Mouse (Mus musculus): ENCODE measurements around the gene Gata3. TPM values are rescaled to one million over a fixed set of nuclear protein-coding genes. Genes with fewer than 3 reads are reported as not detected.

The Gata3 gene
- polyA plus RNA-seq (2014; fragmentation: Illumina TruSeq; extraction: RNeasy Lipid Tissue Mini Kit (QIAGEN cat#74804); ENCODE audit: low read depth, low replicate concordance), result 12.1 TPM

GRCm38 (mm10) chr2:9889651-9890183, at the start of gene Gata3:
Gene Gata3, minus strand, starts transcription at chr2:9890034.

DNA sequence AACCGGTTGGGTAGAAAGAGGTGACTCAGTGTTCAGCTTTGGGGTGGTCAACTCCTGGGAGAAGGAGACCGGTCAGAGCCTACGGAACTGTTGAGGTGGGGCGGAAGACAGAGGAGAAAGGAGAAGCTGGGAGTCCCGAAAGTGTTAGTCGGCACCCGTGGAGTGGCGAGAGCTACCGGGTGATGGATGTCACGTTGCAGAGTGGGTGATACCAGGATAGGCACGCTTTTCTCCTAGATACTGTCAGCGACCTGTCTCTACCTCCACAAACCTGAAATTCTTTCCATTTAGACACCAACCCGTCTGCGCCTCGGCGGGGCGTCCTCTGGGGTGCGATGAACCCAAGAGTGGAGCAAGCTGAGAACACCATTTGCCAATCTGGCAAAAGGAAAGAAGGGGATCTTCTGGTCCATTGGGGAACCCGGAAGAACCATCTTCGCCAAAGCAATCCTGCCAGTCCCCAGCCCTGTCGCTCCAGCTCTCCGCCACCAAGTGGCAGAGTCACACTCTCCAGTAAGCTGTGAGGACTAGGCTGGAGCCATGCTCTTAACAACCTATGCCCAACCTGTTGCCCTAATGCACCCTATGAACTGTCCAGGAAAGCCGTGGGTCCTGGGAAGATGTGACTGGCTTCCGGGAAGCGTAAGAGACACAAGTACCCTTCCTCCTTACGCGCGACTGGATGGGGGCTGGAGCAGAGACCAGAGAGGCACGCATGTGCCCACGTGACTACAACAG, 752 bp downstream of the Gata3 start, which contains the start of gene 9230102O04Rik:
TSS of gene 9230102O04Rik (minus strand) at position 628 of the 738 bp plus-strand sequence.

DNA sequence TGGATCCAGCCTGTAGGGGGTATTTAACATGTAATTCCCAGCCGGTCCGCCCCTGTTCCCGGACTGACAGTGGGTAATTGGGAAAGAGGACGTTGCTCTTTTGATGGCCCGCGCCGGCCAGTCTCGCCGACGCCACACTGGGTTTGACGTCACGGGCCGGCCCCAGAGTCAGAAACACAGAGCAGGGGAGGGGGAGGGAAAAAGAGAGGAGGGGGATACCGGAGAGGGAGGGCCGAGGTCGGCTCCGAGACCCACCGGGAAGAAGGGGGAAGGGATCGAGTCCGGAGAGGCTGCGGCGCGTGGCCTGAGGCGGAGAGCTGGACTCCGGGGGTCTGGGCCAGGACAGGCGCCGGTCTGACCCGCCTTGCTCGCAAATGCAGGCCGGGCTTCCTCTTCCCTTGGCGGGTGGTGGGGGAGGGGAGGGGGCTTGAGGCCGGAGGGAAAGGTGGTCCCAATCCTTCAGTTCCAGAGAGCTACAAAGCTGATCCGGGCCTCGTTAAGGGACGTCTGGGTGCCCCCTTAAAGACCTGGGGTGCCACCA, 8.7 kb downstream of the Gata3 start, which contains the start of gene 4930412O13Rik:
TSS of gene 4930412O13Rik (plus strand) at position 202 of the 541 bp plus-strand sequence.

Other genes starting within 250 kb of the Gata3 start
- gene 4930412O13Rik, start 8.8 kb downstream of the Gata3 start, polyA plus RNA-seq (2014; fragmentation: Illumina TruSeq; extraction: RNeasy Lipid Tissue Mini Kit (QIAGEN cat#74804); ENCODE audit: low read depth, low replicate concordance), result not detected
- not detected for gene 9230102O04Rik, start 494 bp downstream of the Gata3 start, polyA plus RNA-seq (2014; fragmentation: Illumina TruSeq; extraction: RNeasy Lipid Tissue Mini Kit (QIAGEN cat#74804); ENCODE audit: low read depth, low replicate concordance)
- 7.6 TPM for gene Taf3, start 158.6 kb upstream of the Gata3 start, polyA plus RNA-seq (2014; fragmentation: Illumina TruSeq; extraction: RNeasy Lipid Tissue Mini Kit (QIAGEN cat#74804); ENCODE audit: low read depth, low replicate concordance)
- gene Atp5c1, start 190.5 kb upstream of the Gata3 start, polyA plus RNA-seq (2014; fragmentation: Illumina TruSeq; extraction: RNeasy Lipid Tissue Mini Kit (QIAGEN cat#74804); ENCODE audit: low read depth, low replicate concordance), result 1,463 TPM
- 20.5 TPM for gene Kin, start 190.6 kb upstream of the Gata3 start, polyA plus RNA-seq (2014; fragmentation: Illumina TruSeq; extraction: RNeasy Lipid Tissue Mini Kit (QIAGEN cat#74804); ENCODE audit: low read depth, low replicate concordance)
- gene Itih2, start 241.4 kb upstream of the Gata3 start, polyA plus RNA-seq (2014; fragmentation: Illumina TruSeq; extraction: RNeasy Lipid Tissue Mini Kit (QIAGEN cat#74804); ENCODE audit: low read depth, low replicate concordance), result 1.4 TPM

All from kidney, adult 10 weeks (tissue).